Mouse (Mus musculus): ENCODE data around the gene Arl4c. TPM values are rescaled to one million over a fixed set of nuclear protein-coding genes. Genes with fewer than 3 reads are reported as not detected.

The Arl4c gene
- total RNA-seq (2021) = 10 to 100 TPM; 32.7 to 34.7 TPM

- DNase-seq (ENCODE audit: low spot score in 2 of 2) = peak; percentile 81 to 85
- intact Hi-C loops (cut with DNase I) = loop anchor here (2.0 kb wide), 1 partner anchor 45 kb away; no protein-coding TSS in a partner anchor
Observed at GRCm38 (mm10) chr1:88701870-88702661, at the start of gene Arl4c. TSS of gene Arl4c (minus strand) at chr1:88702221.

GRCm38 (mm10) chr1:88751332-88751731 is 49.3 kb upstream of the Arl4c start:
- DNase-seq (ENCODE audit: low spot score in 2 of 2) = no peak
- intact Hi-C loops (cut with DNase I) = no loop called here

GRCm38 (mm10) chr1:88750576-88750975 is 48.6 kb upstream of the Arl4c start:
- no peak for DNase-seq (ENCODE audit: low spot score in 2 of 2)
- intact Hi-C loops (cut with DNase I) = no loop called here

- intact Hi-C loops (cut with DNase I) = no loop called here
- peak in 1 of 2 experiments; percentile 15 for DNase-seq (ENCODE audit: low spot score in 2 of 2)
Observed at GRCm38 (mm10) chr1:88750126-88750525, 48.1 kb upstream of the Arl4c start.

- intact Hi-C loops (cut with DNase I) = loop anchor here (10.0 kb wide), 2 partner anchors 776 to 856 kb away; no protein-coding TSS in a partner anchor
- no peak for DNase-seq (ENCODE audit: low spot score in 2 of 2)
Observed at GRCm38 (mm10) chr1:88749106-88749505, 47.1 kb upstream of the Arl4c start.

GRCm38 (mm10) chr1:88745256-88745655 is 43.2 kb upstream of the Arl4c start:
- DNase-seq (ENCODE audit: low spot score in 2 of 2) = peak; percentile 80 to 90
- intact Hi-C loops (cut with DNase I) = loop anchor here (2.0 to 10.0 kb wide), 4 partner anchors 388 to 860 kb away; no protein-coding TSS in a partner anchor

GRCm38 (mm10) chr1:88744261-88744660 is 42.2 kb upstream of the Arl4c start:
- DNase-seq (ENCODE audit: low spot score in 2 of 2) = no peak
- intact Hi-C loops (cut with DNase I) = loop anchor here (2.0 to 10.0 kb wide), 4 partner anchors 387 to 861 kb away; no protein-coding TSS in a partner anchor

GRCm38 (mm10) chr1:88742372-88742771 is 40.4 kb upstream of the Arl4c start:
- intact Hi-C loops (cut with DNase I) = loop anchor here (1.0 to 10.0 kb wide), 3 partner anchors 318 to 862 kb away; no protein-coding TSS in a partner anchor
- DNase-seq (ENCODE audit: low spot score in 2 of 2) = peak; percentile 62

GRCm38 (mm10) chr1:88739546-88739945 is 37.5 kb upstream of the Arl4c start:
- no peak for DNase-seq (ENCODE audit: low spot score in 2 of 2)

GRCm38 (mm10) chr1:88738931-88739330 is 36.9 kb upstream of the Arl4c start:
- intact Hi-C loops (cut with DNase I) = no loop called here
- peak; percentile 18 to 55 for DNase-seq (ENCODE audit: low spot score in 2 of 2)

More at GRCm38 (mm10) chr1:88739546-88739945, 37.5 kb upstream of the Arl4c start:
- intact Hi-C loops (cut with DNase I) = no loop called here

GRCm38 (mm10) chr1:88729496-88729895 is 27.5 kb upstream of the Arl4c start:
- DNase-seq (ENCODE audit: low spot score in 2 of 2) = no peak

GRCm38 (mm10) chr1:88727369-88727768 is 25.3 kb upstream of the Arl4c start:
- intact Hi-C loops (cut with DNase I) = no loop called here
- no peak for DNase-seq (ENCODE audit: low spot score in 2 of 2)

More at GRCm38 (mm10) chr1:88729496-88729895, 27.5 kb upstream of the Arl4c start:
- intact Hi-C loops (cut with DNase I) = no loop called here

- intact Hi-C loops (cut with DNase I) = no loop called here
- peak in 1 of 2 experiments; percentile 63 for DNase-seq (ENCODE audit: low spot score in 2 of 2)
Observed at GRCm38 (mm10) chr1:88725716-88726115, 23.7 kb upstream of the Arl4c start.

- peak in 1 of 2 experiments; percentile 52 for DNase-seq (ENCODE audit: low spot score in 2 of 2)
Observed at GRCm38 (mm10) chr1:88720626-88721229, 18.7 kb upstream of the Arl4c start.

GRCm38 (mm10) chr1:88718563-88718962 is 16.5 kb upstream of the Arl4c start:
- DNase-seq (ENCODE audit: low spot score in 2 of 2) = peak in 1 of 2 experiments; percentile 93
- intact Hi-C loops (cut with DNase I) = no loop called here

More at GRCm38 (mm10) chr1:88720626-88721229, 18.7 kb upstream of the Arl4c start:
- intact Hi-C loops (cut with DNase I) = no loop called here

GRCm38 (mm10) chr1:88717736-88718135 is 15.7 kb upstream of the Arl4c start:
- DNase-seq (ENCODE audit: low spot score in 2 of 2) = no peak
- intact Hi-C loops (cut with DNase I) = no loop called here

GRCm38 (mm10) chr1:88712011-88712410 is 10.0 kb upstream of the Arl4c start:
- DNase-seq (ENCODE audit: low spot score in 2 of 2) = no peak
- intact Hi-C loops (cut with DNase I) = no loop called here

GRCm38 (mm10) chr1:88708646-88709305 is 6.8 kb upstream of the Arl4c start:
- no peak for DNase-seq (ENCODE audit: low spot score in 2 of 2)
- intact Hi-C loops (cut with DNase I) = loop anchor here (5.0 kb wide), 1 partner anchor 351 kb away; no protein-coding TSS in a partner anchor

- intact Hi-C loops (cut with DNase I) = loop anchor here (5.0 kb wide), 1 partner anchor 351 kb away; no protein-coding TSS in a partner anchor
- DNase-seq (ENCODE audit: low spot score in 2 of 2) = no peak
Observed at GRCm38 (mm10) chr1:88708191-88708590, 6.2 kb upstream of the Arl4c start.

GRCm38 (mm10) chr1:88707536-88707935 is 5.5 kb upstream of the Arl4c start:
- intact Hi-C loops (cut with DNase I) = loop anchor here (2.0 to 5.0 kb wide), 2 partner anchors 241 to 350 kb away; no protein-coding TSS in a partner anchor
- no peak for DNase-seq (ENCODE audit: low spot score in 2 of 2)

All from left cerebral cortex, postnatal 25 days (tissue).